Mouse (Mus musculus): ENCODE measurements around the gene Ttc12. TPM values are rescaled to one million over a fixed set of nuclear protein-coding genes. Genes with fewer than 3 reads are reported as not detected.

Gene Ttc12
- total and polyA plus RNA-seq, 3 experiments: 0.98 TPM; not detected in 1

DNA sequence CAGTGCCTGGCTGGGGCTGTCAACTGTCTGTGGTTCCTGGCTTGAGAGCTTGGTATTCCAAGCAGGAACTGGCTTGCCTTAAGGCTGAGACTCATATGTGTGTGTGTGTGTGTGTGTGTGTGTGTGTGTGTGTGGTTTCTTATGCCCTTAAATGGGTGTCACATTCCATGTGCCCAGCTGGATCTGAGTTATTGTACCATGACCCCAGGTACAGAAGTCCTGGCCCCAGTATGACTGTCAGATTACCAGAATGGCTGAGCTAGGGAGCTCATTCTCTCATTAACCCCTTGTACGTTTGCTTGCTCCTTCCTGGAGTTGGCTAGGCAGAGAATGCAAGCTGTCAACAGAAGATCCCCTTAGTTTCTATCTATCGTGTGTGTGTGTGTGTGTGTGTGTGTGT, 28.3 kb upstream of the Ttc12 start:
- Histone ChIP-seq H3K4me1 (ENCODE audit: insufficient read depth, low read depth, low read length) (no peaks in the 10 kb centered on the region), H3K9me3 (replicated peaks) (peaks cover 26% of the 10 kb centered on the region), H3K27me3 (ENCODE audit: insufficient read depth, low read length) (no peaks in the 10 kb centered on the region), H3K4me3 (ENCODE audit: low read depth, low read length) (no peak overlapping the region), H3K36me3 (replicated peaks) (no peaks in the 10 kb centered on the region)
- no peak for TF ChIP-seq GATA1 (IDR thresholded peaks at IDR 0.05; ENCODE audit: borderline replicate concordance, low read length)
- no peak for TF ChIP-seq TAL1 (conservative IDR thresholded peaks at IDR 0.05; ENCODE audit: low read depth, low read length)
- TF ChIP-seq POLR2AphosphoS5 (IDR thresholded peaks at IDR 0.05; ENCODE audit: insufficient replicate concordance, low read depth, low read length): no peak
- TF ChIP-seq GATA2 (IDR thresholded peaks at IDR 0.05; ENCODE audit: borderline replicate concordance, low read depth, low read length): no peak
- no peak for TF ChIP-seq CTCF (IDR thresholded peaks at IDR 0.05; ENCODE audit: low read depth, low read length)
- no peak for ATAC-seq (ENCODE audit: extremely low read depth, insufficient number of reproducible peaks, low FRiP score, poor library complexity, severe bottlenecking)
- DNase-seq (ENCODE audit: low spot score): no peak

DNA sequence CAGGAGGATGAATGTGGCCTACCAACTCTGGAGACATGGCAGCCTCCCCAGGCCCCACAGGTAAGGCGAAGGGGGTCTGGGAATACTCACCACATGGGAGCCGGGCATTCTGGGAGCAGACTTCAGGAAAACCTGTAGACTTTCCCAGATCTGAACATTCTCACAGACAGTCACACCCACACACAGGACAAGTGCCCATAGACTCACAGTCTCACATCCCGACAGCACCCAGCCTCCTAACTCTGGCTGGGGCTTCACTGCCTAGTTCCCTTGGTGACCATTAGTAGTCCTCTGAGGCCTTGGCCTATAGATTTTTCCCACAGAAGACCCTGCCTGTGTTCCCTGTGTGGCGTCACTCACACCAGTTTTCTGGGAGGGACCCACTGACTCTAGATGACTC, 24.6 kb upstream of the Ttc12 start:
- Histone ChIP-seq H3K9me3 (replicated peaks) (peaks cover 35% of the 10 kb centered on the region), H3K27me3 (ENCODE audit: insufficient read depth, low read length) (no peaks in the 10 kb centered on the region), H3K4me1 (ENCODE audit: insufficient read depth, low read depth, low read length) (no peaks in the 10 kb centered on the region), H3K36me3 (replicated peaks) (no peaks in the 10 kb centered on the region), H3K4me3 (ENCODE audit: low read depth, low read length) (no peak overlapping the region)
- TF ChIP-seq TAL1 (conservative IDR thresholded peaks at IDR 0.05; ENCODE audit: low read depth, low read length) (no peak), CTCF (IDR thresholded peaks at IDR 0.05; ENCODE audit: low read depth, low read length) (no peak), GATA2 (IDR thresholded peaks at IDR 0.05; ENCODE audit: borderline replicate concordance, low read depth, low read length) (no peak), POLR2AphosphoS5 (IDR thresholded peaks at IDR 0.05; ENCODE audit: insufficient replicate concordance, low read depth, low read length) (no peak), GATA1 (IDR thresholded peaks at IDR 0.05; ENCODE audit: borderline replicate concordance, low read length) (no peak)
- no peak for DNase-seq (ENCODE audit: low spot score)
- ATAC-seq (ENCODE audit: extremely low read depth, insufficient number of reproducible peaks, low FRiP score, poor library complexity, severe bottlenecking): no peak

DNA sequence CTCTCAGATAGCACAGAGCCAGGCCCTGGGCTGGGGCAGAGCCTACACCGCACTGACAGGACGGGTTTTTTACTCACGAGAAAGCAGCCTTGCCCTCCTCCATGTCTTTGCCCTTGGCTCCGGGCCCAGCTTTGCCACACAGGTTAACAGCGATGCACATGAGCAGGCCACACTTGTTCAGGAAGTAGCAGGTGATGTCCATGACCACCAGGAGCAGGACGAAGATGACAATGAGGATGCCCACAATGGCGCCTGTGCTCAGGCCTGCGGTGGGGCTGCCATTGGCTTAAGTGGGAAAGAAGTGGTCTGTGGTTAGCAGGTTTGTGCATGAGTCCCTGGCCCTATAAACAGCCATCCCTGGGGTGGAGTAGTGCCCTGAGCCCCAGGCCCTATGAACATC, 23.6 kb upstream of the Ttc12 start:
- ATAC-seq (ENCODE audit: extremely low read depth, insufficient number of reproducible peaks, low FRiP score, poor library complexity, severe bottlenecking): no peak
- no peaks in the 10 kb centered on the region for H3K27me3 ChIP-seq (ENCODE audit: insufficient read depth, low read length)
- no peak for TF ChIP-seq POLR2AphosphoS5 (IDR thresholded peaks at IDR 0.05; ENCODE audit: insufficient replicate concordance, low read depth, low read length)
- TF ChIP-seq GATA1 (IDR thresholded peaks at IDR 0.05; ENCODE audit: borderline replicate concordance, low read length): no peak
- no peak for TF ChIP-seq GATA2 (IDR thresholded peaks at IDR 0.05; ENCODE audit: borderline replicate concordance, low read depth, low read length)
- no peak for TF ChIP-seq CTCF (IDR thresholded peaks at IDR 0.05; ENCODE audit: low read depth, low read length)
- TF ChIP-seq TAL1 (conservative IDR thresholded peaks at IDR 0.05; ENCODE audit: low read depth, low read length): no peak
- H3K36me3 ChIP-seq (replicated peaks): no peaks in the 10 kb centered on the region
- peaks cover 35% of the 10 kb centered on the region for H3K9me3 ChIP-seq (replicated peaks)
- DNase-seq (ENCODE audit: low spot score): no peak
- H3K4me1 ChIP-seq (ENCODE audit: insufficient read depth, low read depth, low read length): no peaks in the 10 kb centered on the region
- H3K4me3 ChIP-seq (ENCODE audit: low read depth, low read length): no peak overlapping the region

DNA sequence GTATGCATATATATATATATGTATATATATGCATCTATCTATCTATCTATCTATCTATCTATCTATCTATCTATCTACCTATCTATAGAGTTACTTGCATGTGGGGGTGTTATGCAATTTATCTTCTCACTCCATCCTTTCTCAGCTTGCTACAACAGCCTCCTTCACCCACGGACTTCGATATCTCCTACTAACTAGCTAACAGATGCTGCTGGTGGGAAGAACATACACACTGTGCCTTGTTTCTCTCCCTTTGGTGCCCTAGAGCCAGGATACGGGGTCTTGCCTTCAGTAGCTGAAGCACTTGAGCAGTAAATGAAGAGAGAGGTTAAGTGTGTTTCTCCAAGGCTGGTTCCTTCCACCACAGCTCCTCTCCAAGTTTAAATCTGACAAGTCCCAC, 23.1 kb upstream of the Ttc12 start:
- Histone ChIP-seq H3K27me3 (ENCODE audit: insufficient read depth, low read length) (no peaks in the 10 kb centered on the region), H3K36me3 (replicated peaks) (no peaks in the 10 kb centered on the region), H3K4me3 (ENCODE audit: low read depth, low read length) (no peak overlapping the region), H3K4me1 (ENCODE audit: insufficient read depth, low read depth, low read length) (no peaks in the 10 kb centered on the region), H3K9me3 (replicated peaks) (peaks cover 35% of the 10 kb centered on the region)
- no peak for ATAC-seq (ENCODE audit: extremely low read depth, insufficient number of reproducible peaks, low FRiP score, poor library complexity, severe bottlenecking)
- no peak for TF ChIP-seq POLR2AphosphoS5 (IDR thresholded peaks at IDR 0.05; ENCODE audit: insufficient replicate concordance, low read depth, low read length)
- no peak for TF ChIP-seq TAL1 (conservative IDR thresholded peaks at IDR 0.05; ENCODE audit: low read depth, low read length)
- no peak for TF ChIP-seq CTCF (IDR thresholded peaks at IDR 0.05; ENCODE audit: low read depth, low read length)
- no peak for TF ChIP-seq GATA2 (IDR thresholded peaks at IDR 0.05; ENCODE audit: borderline replicate concordance, low read depth, low read length)
- no peak for TF ChIP-seq GATA1 (IDR thresholded peaks at IDR 0.05; ENCODE audit: borderline replicate concordance, low read length)
- DNase-seq (ENCODE audit: low spot score): no peak

DNA sequence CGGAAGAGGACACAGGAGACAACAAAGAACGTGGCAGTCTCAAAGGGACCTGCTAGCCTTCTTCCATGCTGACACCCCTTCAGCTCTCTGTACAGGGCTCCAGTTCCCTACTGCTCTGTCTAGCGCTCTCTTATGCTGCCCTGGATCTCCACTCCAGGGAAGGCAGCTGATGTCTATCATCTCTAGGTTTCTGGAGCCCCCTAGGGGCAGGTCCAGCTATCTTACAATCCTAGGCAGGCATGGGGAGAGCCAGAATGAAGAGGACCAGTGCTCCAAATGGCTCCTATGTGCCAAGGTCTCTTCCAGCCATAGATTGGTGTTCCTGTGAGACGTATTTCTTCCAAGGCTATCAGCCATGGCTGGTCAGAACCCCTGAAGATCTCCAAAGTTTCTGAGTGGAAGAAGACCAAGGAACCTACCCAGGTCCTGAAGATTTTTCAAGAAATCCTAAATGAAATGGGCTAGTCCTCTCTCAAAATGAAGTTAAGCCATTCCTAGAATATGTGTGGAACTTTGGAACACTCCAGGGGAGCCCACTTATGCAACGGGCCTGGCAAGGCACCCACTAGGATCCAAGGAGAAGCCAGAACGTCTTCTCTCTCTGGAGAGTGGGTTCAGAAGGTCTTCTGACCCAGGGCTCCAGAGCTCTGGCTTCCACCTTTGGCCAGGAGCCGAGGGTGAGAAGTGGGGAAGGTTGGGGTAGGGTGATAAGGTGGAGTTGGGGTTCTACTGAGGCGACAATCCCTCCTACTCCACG, 22.0 kb upstream of the Ttc12 start:
- ATAC-seq (ENCODE audit: extremely low read depth, insufficient number of reproducible peaks, low FRiP score, poor library complexity, severe bottlenecking): no peak
- H3K4me3 ChIP-seq (ENCODE audit: low read depth, low read length): no peak overlapping the region
- TF ChIP-seq GATA2 (IDR thresholded peaks at IDR 0.05; ENCODE audit: borderline replicate concordance, low read depth, low read length): no peak
- DNase-seq (ENCODE audit: low spot score): no peak
- no peaks in the 10 kb centered on the region for H3K4me1 ChIP-seq (ENCODE audit: insufficient read depth, low read depth, low read length)
- H3K36me3 ChIP-seq (replicated peaks): no peaks in the 10 kb centered on the region
- H3K9me3 ChIP-seq (replicated peaks): peaks cover 35% of the 10 kb centered on the region
- H3K27me3 ChIP-seq (ENCODE audit: insufficient read depth, low read length): no peaks in the 10 kb centered on the region

DNA sequence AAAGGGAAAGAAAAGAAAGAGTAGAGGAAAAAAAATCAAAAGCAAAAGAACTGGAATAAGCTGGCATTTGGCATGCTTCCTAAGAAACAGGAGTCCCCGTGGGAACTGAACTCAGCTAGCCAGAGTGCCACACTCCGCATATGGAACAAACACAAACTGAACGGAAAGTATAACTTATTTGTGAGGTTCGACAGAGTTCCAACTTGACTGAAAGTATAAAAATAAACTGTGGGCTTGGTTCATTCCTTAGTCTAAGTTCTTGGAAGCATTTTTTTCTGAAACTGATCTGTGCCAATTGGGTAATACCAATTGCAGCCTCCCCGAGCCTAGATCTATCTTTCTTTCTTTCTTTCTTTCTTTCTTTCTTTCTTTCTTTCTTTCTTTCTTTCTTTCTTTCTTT, 18.6 kb upstream of the Ttc12 start:
- DNase-seq (ENCODE audit: low spot score) (no peak), ATAC-seq (ENCODE audit: extremely low read depth, insufficient number of reproducible peaks, low FRiP score, poor library complexity, severe bottlenecking) (no peak)
- Histone ChIP-seq H3K4me3 (ENCODE audit: low read depth, low read length) (no peak overlapping the region), H3K4me1 (ENCODE audit: insufficient read depth, low read depth, low read length) (no peaks in the 10 kb centered on the region), H3K27me3 (ENCODE audit: insufficient read depth, low read length) (no peaks in the 10 kb centered on the region), H3K9me3 (replicated peaks) (peaks cover 34% of the 10 kb centered on the region), H3K36me3 (replicated peaks) (no peaks in the 10 kb centered on the region)
- TF ChIP-seq CTCF (IDR thresholded peaks at IDR 0.05; ENCODE audit: low read depth, low read length): no peak
- TF ChIP-seq POLR2AphosphoS5 (IDR thresholded peaks at IDR 0.05; ENCODE audit: insufficient replicate concordance, low read depth, low read length): no peak
- no peak for TF ChIP-seq GATA1 (IDR thresholded peaks at IDR 0.05; ENCODE audit: borderline replicate concordance, low read length)
- no peak for TF ChIP-seq TAL1 (conservative IDR thresholded peaks at IDR 0.05; ENCODE audit: low read depth, low read length)
- no peak for TF ChIP-seq GATA2 (IDR thresholded peaks at IDR 0.05; ENCODE audit: borderline replicate concordance, low read depth, low read length)

All from G1E (cell line).